Mouse (Mus musculus) forebrain, embryonic 13.5 days (tissue): Measurements from ENCODE around the gene Rasgrp3. TPM values are rescaled to one million over a fixed set of nuclear protein-coding genes. Genes with fewer than 3 reads are reported as not detected.

ENCODE experiments used
- ATAC-seq: fragments of 200-750 bp; cut with Nextera tagmentation; 2 replicates; pipeline ENCODE4 v1.8.0; 2017
- H3K27ac ChIP-seq: fragments of 300-500 bp; sonication (generic); 2 replicates; pipeline ENCODE4 v1.5.1; 2015; ENCODE audit warnings: inconsistent platforms, mild to moderate bottlenecking, moderate library complexity
- H3K27me3 ChIP-seq: fragments of 300-500 bp; sonication (generic); 2 replicates; pipeline ENCODE4 v1.6.1; 2015; ENCODE audit warnings: mild to moderate bottlenecking, inconsistent platforms
- H3K36me3 ChIP-seq: fragments of 300-500 bp; sonication (generic); 2 replicates; pipeline ENCODE4 v1.6.1; 2015; ENCODE audit warnings: mild to moderate bottlenecking, inconsistent platforms; ENCODE audit not compliant: poor library complexity, severe bottlenecking
- H3K4me1 ChIP-seq: fragments of 300-500 bp; sonication (generic); 2 replicates; pipeline ENCODE4 v1.6.1; 2015; ENCODE audit warnings: inconsistent platforms
- H3K4me2 ChIP-seq: fragments of 300-500 bp; sonication (generic); 2 replicates; pipeline ENCODE4 v1.6.1; 2015; ENCODE audit warnings: inconsistent platforms, mild to moderate bottlenecking, moderate library complexity
- H3K4me3 ChIP-seq: fragments of 300-500 bp; sonication (generic); 2 replicates; pipeline ENCODE4 v1.5.1; 2015; ENCODE audit warnings: mild to moderate bottlenecking, inconsistent platforms
- H3K9ac ChIP-seq: fragments of 300-500 bp; sonication (generic); 2 replicates; pipeline ENCODE4 v1.6.1; 2015; ENCODE audit warnings: mild to moderate bottlenecking, inconsistent platforms
- H3K9me3 ChIP-seq: fragments of 300-500 bp; sonication (generic); replicated peaks from 2 replicates; pipeline ENCODE4 v1.6.1; 2016; ENCODE audit warnings: inconsistent platforms
- WGBS: fragments of 180-500 bp; shearing (Covaris S2); methylation state at CpG from one replicate; pipeline ENCODE4 v1.1.7; 2015; 5-methylcytosine and 5-hydroxymethylcytosine counted together
- polyA plus RNA-seq: library from polyadenylated mRNA; unstranded; fragments of >200 nt; fragmentation: Nextera tagmentation; extraction: Ambion mirVana; gene quantifications from 2 replicates; pipeline ENCODE4 v1.2.1, GENCODE M21; 2015

The Rasgrp3 gene
- polyA plus RNA-seq, 1 experiment from 2014 or later = 5.0 TPM

GRCm38 (mm10) chr17:75535612-75536011 is 99.9 kb downstream of the Rasgrp3 start:
- ATAC-seq = no peak
- Histone ChIP-seq H3K27ac (no peak overlapping the region), H3K36me3 (peaks cover 25% of the 10 kb centered on the region), H3K9me3 (no peaks in the 10 kb centered on the region), H3K4me1 (no peaks in the 10 kb centered on the region), H3K4me3 (no peak overlapping the region), H3K4me2 (no peak overlapping the region), H3K9ac (no peak overlapping the region), H3K27me3 (no peaks in the 10 kb centered on the region)
- 95% methylated on average over 4 of the region's 4 CpGs for WGBS

GRCm38 (mm10) chr17:75536396-75537049 is 100.8 kb downstream of the Rasgrp3 start:
- no peak overlapping the region for H3K9ac ChIP-seq
- H3K27me3 ChIP-seq = no peaks in the 10 kb centered on the region
- no peak overlapping the region for H3K4me3 ChIP-seq
- no peaks in the 10 kb centered on the region for H3K9me3 ChIP-seq
- peaks cover 25% of the 10 kb centered on the region for H3K36me3 ChIP-seq
- H3K4me1 ChIP-seq = no peaks in the 10 kb centered on the region
- no peak overlapping the region for H3K4me2 ChIP-seq
- H3K27ac ChIP-seq = no peak overlapping the region
- peak; percentile 69 for ATAC-seq
- 51% methylated on average over 6 of the region's 6 CpGs for WGBS

GRCm38 (mm10) chr17:75537050-75537445 is 101.4 kb downstream of the Rasgrp3 start:
- Histone ChIP-seq H3K9me3 (no peaks in the 10 kb centered on the region), H3K27me3 (no peaks in the 10 kb centered on the region), H3K36me3 (peaks cover 29% of the 10 kb centered on the region), H3K4me3 (no peak overlapping the region), H3K27ac (no peak overlapping the region), H3K4me1 (no peaks in the 10 kb centered on the region), H3K9ac (no peak overlapping the region), H3K4me2 (no peak overlapping the region)
- ATAC-seq = no peak
- WGBS = 91% methylated on average over 7 of the region's 7 CpGs

GRCm38 (mm10) chr17:75538431-75538830 is 102.7 kb downstream of the Rasgrp3 start:
- ATAC-seq = no peak
- no peak overlapping the region for H3K4me2 ChIP-seq
- H3K27me3 ChIP-seq = no peaks in the 10 kb centered on the region
- H3K4me1 ChIP-seq = no peaks in the 10 kb centered on the region
- no peaks in the 10 kb centered on the region for H3K9me3 ChIP-seq
- no peak overlapping the region for H3K9ac ChIP-seq
- no peak overlapping the region for H3K4me3 ChIP-seq
- 96% methylated on average over 12 of the region's 12 CpGs for WGBS
- H3K36me3 ChIP-seq = peaks cover 40% of the 10 kb centered on the region
- no peak overlapping the region for H3K27ac ChIP-seq

- H3K4me2 ChIP-seq = no peak overlapping the region
- no peak for ATAC-seq
- H3K4me3 ChIP-seq = no peak overlapping the region
- no peak overlapping the region for H3K9ac ChIP-seq
- no peaks in the 10 kb centered on the region for H3K27me3 ChIP-seq
- H3K9me3 ChIP-seq = no peaks in the 10 kb centered on the region
- H3K27ac ChIP-seq = no peak overlapping the region
- no peaks in the 10 kb centered on the region for H3K4me1 ChIP-seq
- WGBS = 96% methylated on average over 6 of the region's 6 CpGs
- H3K36me3 ChIP-seq = peaks cover 43% of the 10 kb centered on the region
These were observed 103.4 kb downstream of the Rasgrp3 start for GRCm38 (mm10) chr17:75539130-75539529.

GRCm38 (mm10) chr17:75539841-75540240 is 104.1 kb downstream of the Rasgrp3 start:
- 86% methylated on average over 5 of the region's 5 CpGs for WGBS
- no peak overlapping the region for H3K4me3 ChIP-seq
- ATAC-seq = no peak
- no peaks in the 10 kb centered on the region for H3K27me3 ChIP-seq
- H3K36me3 ChIP-seq = peaks cover 50% of the 10 kb centered on the region
- no peak overlapping the region for H3K4me2 ChIP-seq
- H3K27ac ChIP-seq = no peak overlapping the region
- no peak overlapping the region for H3K9ac ChIP-seq
- no peaks in the 10 kb centered on the region for H3K9me3 ChIP-seq
- H3K4me1 ChIP-seq = no peaks in the 10 kb centered on the region

- H3K4me2 ChIP-seq = no peak overlapping the region
- no peak for ATAC-seq
- H3K4me1 ChIP-seq = no peaks in the 10 kb centered on the region
- no peak overlapping the region for H3K27ac ChIP-seq
- H3K4me3 ChIP-seq = no peak overlapping the region
- no peak overlapping the region for H3K9ac ChIP-seq
- H3K36me3 ChIP-seq = peaks cover 59% of the 10 kb centered on the region
- WGBS = 94% methylated on average over 7 of the region's 7 CpGs
- no peaks in the 10 kb centered on the region for H3K9me3 ChIP-seq
- H3K27me3 ChIP-seq = no peaks in the 10 kb centered on the region
These were observed 107.7 kb downstream of the Rasgrp3 start for GRCm38 (mm10) chr17:75543434-75543833.

GRCm38 (mm10) chr17:75544262-75544661 is 108.6 kb downstream of the Rasgrp3 start:
- no peak overlapping the region for H3K4me2 ChIP-seq
- H3K4me1 ChIP-seq = no peaks in the 10 kb centered on the region
- no peak overlapping the region for H3K9ac ChIP-seq
- H3K36me3 ChIP-seq = peaks cover 53% of the 10 kb centered on the region
- no peaks in the 10 kb centered on the region for H3K9me3 ChIP-seq
- WGBS = 85% methylated on average over 7 of the region's 7 CpGs
- H3K4me3 ChIP-seq = no peak overlapping the region
- H3K27me3 ChIP-seq = no peaks in the 10 kb centered on the region
- no peak overlapping the region for H3K27ac ChIP-seq
- ATAC-seq = no peak

- no peaks in the 10 kb centered on the region for H3K9me3 ChIP-seq
- H3K4me3 ChIP-seq = peak overlapping the region; percentile 81
- H3K4me2 ChIP-seq = peak overlapping the region; percentile 85
- 44% methylated on average over 11 of the region's 11 CpGs for WGBS
- ATAC-seq = peak; percentile 1; the same call in 1 of the 2 replicates
- no peaks in the 10 kb centered on the region for H3K27me3 ChIP-seq
- H3K9ac ChIP-seq = peak overlapping the region; percentile 85
- H3K4me1 ChIP-seq = peaks cover 13% of the 10 kb centered on the region
- peak overlapping the region; percentile 12; the same call in 1 of the 2 replicates for H3K27ac ChIP-seq
- peaks cover 18% of the 10 kb centered on the region for H3K36me3 ChIP-seq
These were observed 115.2 kb downstream of the Rasgrp3 start for GRCm38 (mm10) chr17:75550771-75551413.

- H3K27me3 ChIP-seq = no peaks in the 10 kb centered on the region
- H3K4me2 ChIP-seq = peak within 1 kb of the TSS; percentile 85
- H3K4me1 ChIP-seq = peaks cover 13% of the 10 kb centered on the region
- H3K27ac ChIP-seq = peak within 1 kb of the TSS; percentile 12; the same call in 1 of the 2 replicates
- peak within 1 kb of the TSS; percentile 81 for H3K4me3 ChIP-seq
- WGBS = under 1% methylated on average over 56 of the region's 56 CpGs
- H3K9me3 ChIP-seq = no peaks in the 10 kb centered on the region
- peak; percentile 99 for ATAC-seq
- peaks cover 10% of the 10 kb centered on the region for H3K36me3 ChIP-seq
- H3K9ac ChIP-seq = peak within 1 kb of the TSS; percentile 85
These were observed 116.1 kb downstream of the Rasgrp3 start, which contains the start of gene Fam98a for GRCm38 (mm10) chr17:75551512-75552400. TSS of gene Fam98a (minus strand) at chr17:75551946.

- H3K9ac ChIP-seq = no peak overlapping the region
- H3K4me3 ChIP-seq = no peak overlapping the region
- no peaks in the 10 kb centered on the region for H3K9me3 ChIP-seq
- no peak overlapping the region for H3K4me2 ChIP-seq
- no peaks in the 10 kb centered on the region for H3K4me1 ChIP-seq
- H3K36me3 ChIP-seq = no peaks in the 10 kb centered on the region
- ATAC-seq = no peak
- H3K27me3 ChIP-seq = no peaks in the 10 kb centered on the region
- 37% methylated on average over 3 of the region's 3 CpGs for WGBS
- no peak overlapping the region for H3K27ac ChIP-seq
These were observed 121.3 kb downstream of the Rasgrp3 start for GRCm38 (mm10) chr17:75557031-75557430.

GRCm38 (mm10) chr17:75558041-75558440 is 122.3 kb downstream of the Rasgrp3 start:
- no peak overlapping the region for H3K4me2 ChIP-seq
- H3K27me3 ChIP-seq = no peaks in the 10 kb centered on the region
- WGBS = 88% methylated on average over 2 of the region's 2 CpGs
- no peak for ATAC-seq
- no peaks in the 10 kb centered on the region for H3K36me3 ChIP-seq
- no peaks in the 10 kb centered on the region for H3K4me1 ChIP-seq
- no peak overlapping the region for H3K27ac ChIP-seq
- H3K9ac ChIP-seq = no peak overlapping the region
- no peaks in the 10 kb centered on the region for H3K9me3 ChIP-seq
- H3K4me3 ChIP-seq = no peak overlapping the region
